Mouse (Mus musculus) kidney, adult 8-10 months (tissue): ENCODE data around the gene Cacna1d.

ENCODE experiments used
- DNase-seq, 2 experiments: peaks; one replicate each; pipeline ENCODE4 v3.0.0; 2022

Cacna1d gene

DNA sequence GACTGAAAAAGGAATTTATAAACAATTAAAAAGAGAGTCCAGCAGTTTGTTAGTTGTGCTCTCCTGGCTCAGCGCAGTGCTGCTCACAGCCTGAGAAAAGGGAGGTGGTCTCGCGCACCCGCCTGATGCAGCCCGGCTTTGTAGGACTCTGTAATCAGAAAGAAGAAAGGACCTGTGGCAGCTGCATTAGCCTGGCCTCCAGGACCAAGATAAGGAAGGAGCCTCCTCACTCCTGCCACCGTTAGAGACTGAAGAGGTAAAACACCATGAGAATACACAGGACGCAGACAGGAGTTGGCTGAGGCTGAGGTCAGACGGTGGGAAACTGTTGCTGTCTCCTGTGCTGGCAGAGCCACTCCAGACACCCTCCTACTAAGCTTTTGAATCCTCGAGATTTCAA, at the start of gene Cacna1d:
Gene Cacna1d, minus strand, starts transcription at position 114 of the 400 bp plus-strand sequence.
- no peak for DNase-seq

DNA sequence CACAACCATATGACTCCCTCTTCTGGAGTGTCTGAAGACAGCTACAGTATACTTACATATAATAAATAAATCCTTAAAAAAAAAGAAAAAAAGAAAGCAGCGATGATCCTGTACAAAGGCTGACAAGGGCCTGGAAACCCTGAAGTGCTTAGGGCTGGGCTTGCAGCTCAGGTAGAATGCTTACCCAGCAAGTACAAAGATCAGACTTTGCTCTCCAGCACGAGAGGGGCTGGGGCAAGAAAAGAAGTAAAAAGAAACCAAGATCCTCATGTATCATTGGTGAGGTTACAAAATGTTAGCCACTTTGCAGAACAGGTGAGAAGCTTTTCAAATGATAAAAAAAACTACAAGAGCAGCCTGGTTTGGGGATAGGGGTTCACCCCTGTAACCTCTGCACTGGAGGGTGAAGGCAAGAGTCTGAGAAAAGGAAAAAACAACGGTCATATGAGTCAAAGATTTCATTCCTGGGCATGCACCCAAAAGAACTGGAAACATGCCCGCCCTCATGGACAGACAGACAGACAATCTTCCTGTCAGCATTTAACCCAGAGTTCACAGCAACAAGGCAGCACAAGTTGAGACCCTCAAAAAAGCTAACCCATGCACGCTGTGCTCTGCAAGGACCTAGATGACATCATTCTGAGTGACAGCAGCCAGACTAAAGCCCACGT, 42.7 kb upstream of the Cacna1d start:
- DNase-seq, result peak; percentile 65 to 79

DNA sequence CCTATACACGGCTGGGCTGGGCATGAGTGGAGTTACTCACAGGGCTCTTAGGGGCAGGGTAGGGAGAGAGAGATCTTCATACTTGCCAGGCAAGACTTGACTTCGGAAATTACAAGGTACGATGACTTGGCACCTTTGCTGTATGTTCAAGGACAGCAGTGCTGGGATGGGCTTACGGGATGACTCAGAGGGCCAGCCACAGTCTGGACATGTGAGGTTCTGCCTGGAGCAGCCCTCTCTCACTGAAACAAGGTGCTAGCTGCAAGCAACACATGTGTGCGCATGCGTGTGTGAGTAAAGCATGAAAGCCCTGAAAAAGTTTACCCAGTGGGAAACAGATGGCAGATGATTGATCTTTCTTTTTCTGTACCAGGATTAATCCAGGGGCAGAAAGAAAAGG, 40.6 kb upstream of the Cacna1d start:
- no peak for DNase-seq

- DNase-seq, result no peak
Observed at GRCm38 (mm10) chr14:30531431-30531830, 40.2 kb upstream of the Cacna1d start.

- DNase-seq, result peak; percentile 93 to 95
Observed at GRCm38 (mm10) chr14:30530726-30531269, 39.5 kb upstream of the Cacna1d start.

DNA sequence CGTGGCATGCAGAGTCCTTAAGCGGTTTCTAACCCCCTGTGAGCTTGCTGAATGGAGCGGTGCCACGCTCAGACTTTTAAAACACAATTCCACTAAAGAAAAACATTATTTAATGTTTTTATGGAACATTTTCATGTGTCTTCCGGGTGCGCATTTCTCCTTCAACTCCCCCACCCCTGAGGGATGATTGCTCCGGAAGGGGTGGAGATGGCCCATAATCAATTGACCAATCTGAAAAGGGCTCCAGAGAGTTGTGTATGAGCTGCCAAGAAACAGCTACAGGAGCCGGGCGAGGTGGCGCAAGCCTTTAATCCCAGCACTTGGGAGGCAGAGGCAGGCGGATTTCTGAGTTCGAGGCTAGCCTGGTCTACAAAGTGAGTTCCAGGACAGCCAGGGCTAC, 38.2 kb upstream of the Cacna1d start:
- DNase-seq, result no peak

- DNase-seq, result no peak
Observed at GRCm38 (mm10) chr14:30528961-30529360, 37.7 kb upstream of the Cacna1d start.

DNA sequence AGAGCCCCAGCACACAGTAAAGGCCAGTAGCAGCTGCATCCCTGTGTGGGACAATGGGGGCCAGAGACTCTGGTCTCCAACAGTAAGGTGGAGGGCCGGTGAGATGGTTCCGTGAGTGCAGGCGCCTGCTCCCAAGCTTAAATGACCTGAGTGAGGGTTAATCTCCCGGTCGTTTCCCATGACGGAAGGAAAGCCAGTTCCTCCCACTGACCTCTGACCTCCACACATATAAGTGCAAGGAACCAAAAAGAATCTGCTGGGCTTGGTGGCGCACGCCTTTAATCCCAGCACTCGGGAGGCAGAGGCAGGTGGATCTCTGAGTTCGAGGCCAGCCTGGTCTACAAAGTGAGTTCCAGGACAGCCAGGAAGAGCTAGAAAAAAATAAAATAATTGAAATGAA, 37.1 kb upstream of the Cacna1d start:
- no peak for DNase-seq

- no peak for DNase-seq
Observed at GRCm38 (mm10) chr14:30523356-30523755, 32.1 kb upstream of the Cacna1d start.

DNA sequence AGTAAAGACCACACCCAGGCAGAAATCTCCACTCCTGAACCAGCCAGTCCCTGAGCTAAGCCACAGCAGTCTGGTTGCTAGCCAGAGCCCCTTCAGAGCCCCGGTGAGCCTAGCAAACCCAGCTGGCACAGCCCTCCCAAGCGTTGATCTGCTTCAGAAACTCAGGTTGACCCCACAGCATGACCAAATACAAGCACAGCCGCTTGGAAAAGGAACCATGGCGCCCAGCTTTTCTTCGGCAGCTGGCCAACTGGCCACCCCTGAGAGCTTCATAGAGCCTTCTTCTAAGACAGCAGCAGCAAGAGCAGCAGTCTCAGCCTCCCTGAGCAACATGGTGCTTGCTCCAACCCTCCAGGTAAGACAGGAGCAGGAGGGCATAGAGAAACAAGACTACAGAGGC, 28.1 kb upstream of the Cacna1d start:
- no peak for DNase-seq

GRCm38 (mm10) chr14:30515931-30516723, 24.9 kb upstream of the Cacna1d start:
- DNase-seq, result peak in 1 of 2 experiments; percentile 38

GRCm38 (mm10) chr14:30512896-30513295, 21.6 kb upstream of the Cacna1d start:
- no peak for DNase-seq

- DNase-seq, result no peak
Observed at GRCm38 (mm10) chr14:30510214-30510763, 19.0 kb upstream of the Cacna1d start.

- DNase-seq, result no peak
Observed at GRCm38 (mm10) chr14:30504990-30505389, 13.7 kb upstream of the Cacna1d start.

- no peak for DNase-seq
Observed at GRCm38 (mm10) chr14:30498202-30498601, 6.9 kb upstream of the Cacna1d start.

DNA sequence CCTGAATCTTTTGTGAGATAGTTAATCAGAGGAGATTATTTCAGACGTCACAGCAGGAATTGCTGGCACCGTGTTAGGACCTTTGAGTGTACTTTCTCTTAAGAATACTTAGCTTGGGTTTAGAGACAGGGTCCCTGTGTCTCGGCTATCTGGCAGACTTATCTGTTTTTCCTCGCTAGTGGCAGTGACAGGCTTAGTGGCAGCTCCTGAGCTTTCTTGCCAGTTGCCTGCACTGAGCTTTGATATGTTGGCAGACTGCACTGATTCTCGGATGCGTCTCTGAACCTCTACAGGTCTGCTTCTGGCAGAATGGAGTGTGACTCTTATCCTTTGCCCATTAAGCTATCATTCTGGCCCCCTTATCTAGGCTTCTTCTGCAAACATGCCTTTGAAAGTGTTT, 3.7 kb upstream of the Cacna1d start:
- no peak for DNase-seq

DNA sequence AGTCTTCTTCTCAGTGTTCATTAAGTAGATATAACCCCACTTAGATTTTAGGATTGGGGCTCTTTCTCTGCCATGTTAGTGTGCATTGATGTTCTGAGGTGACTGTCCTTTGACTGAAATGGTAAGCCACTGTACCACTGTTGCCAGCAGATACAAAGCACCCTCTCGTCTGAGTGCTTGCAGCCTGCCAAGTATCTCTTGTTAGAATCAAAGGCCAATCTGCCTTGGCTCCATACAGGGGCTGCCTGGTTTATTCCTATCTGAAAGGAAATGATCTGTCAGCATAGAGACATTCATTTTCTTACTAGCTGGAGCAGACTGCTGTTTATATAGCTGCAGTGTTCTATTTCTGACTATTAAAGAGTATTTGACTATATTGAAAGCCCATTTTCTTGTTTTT, 2.0 kb upstream of the Cacna1d start:
- no peak for DNase-seq

- peak; percentile 97 for DNase-seq
Observed at GRCm38 (mm10) chr14:30479361-30479948, 11.8 kb downstream of the Cacna1d start, which contains the start of gene Dcp1a. Gene Dcp1a (plus strand): TSS chr14:30479535.

DNA sequence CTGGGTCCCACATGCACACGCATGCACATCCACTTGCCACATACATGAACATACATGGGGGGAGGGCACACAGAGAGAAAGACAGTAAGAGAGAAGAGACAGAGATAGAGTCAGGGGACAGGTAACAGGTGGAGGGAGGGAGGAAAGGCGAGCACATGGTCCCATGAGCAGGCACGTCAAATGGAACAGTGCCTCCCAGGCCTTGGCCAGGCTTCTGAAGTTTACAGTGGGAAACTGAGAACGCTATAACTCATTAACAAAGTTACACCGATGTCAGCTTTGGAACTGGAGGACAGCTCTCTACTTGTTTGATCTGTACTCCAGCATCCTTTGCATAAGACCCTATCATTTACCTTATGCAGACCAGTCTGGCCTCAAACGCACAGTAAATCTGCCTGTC, 16.8 kb downstream of the Cacna1d start:
- DNase-seq, result peak; percentile 27 to 38

GRCm38 (mm10) chr14:30473605-30474004, 17.6 kb downstream of the Cacna1d start:
- DNase-seq, result peak in 1 of 2 experiments; percentile 6

GRCm38 (mm10) chr14:30463312-30463711, 27.9 kb downstream of the Cacna1d start:
- DNase-seq, result no peak

DNA sequence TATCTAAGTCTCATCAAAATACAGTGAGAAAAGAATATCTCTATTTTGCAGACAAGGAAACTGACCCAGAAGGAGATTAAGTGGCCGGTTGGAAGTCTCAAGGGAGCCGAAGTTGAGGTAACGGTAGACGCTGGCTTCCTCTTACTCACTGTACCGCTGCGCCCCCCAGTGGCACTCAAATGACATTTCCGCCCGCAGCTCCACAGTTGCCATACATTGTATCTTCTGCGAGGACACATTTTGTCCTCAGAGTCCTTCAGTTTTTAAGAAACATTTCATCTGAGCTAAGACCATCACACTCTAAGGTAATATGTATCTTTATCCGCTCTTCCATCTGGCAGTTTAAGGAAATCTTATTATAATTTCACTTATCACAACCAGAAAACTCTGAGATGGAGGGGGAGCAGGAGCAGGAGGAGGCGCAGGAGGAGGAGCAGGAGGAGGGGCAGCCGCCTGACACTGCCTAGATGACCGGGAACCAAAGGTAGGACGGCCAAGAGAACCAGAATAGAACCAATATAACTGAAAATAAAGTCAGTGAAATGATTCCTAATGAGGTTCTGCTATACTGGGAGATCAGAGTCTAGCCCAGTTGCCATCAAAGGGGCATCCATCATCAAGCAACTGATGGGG, 31.2 kb downstream of the Cacna1d start:
- peak; percentile 63 to 74 for DNase-seq

DNA sequence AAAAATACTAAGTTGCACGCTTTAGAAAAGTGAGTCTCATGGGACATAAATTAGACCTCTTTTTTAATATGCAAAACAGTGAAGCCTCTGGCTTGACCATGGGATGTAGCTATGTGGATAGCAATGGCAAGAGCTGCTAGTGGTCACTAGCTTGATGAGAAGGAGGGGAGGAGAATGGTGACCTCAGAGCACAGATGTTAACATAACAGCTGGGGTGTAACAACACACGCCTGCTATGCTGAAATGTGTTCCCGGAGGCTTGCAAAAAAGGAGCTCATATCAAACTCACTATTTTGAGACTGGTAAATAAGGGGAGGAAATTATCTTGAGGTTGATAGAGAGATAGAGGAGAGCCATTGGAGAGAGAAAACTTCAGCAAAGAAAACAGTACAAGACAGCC, 32.4 kb downstream of the Cacna1d start:
- DNase-seq, result no peak
